Mouse (Mus musculus): ENCODE measurements around the gene Rtn1.

Rtn1 gene

DNA sequence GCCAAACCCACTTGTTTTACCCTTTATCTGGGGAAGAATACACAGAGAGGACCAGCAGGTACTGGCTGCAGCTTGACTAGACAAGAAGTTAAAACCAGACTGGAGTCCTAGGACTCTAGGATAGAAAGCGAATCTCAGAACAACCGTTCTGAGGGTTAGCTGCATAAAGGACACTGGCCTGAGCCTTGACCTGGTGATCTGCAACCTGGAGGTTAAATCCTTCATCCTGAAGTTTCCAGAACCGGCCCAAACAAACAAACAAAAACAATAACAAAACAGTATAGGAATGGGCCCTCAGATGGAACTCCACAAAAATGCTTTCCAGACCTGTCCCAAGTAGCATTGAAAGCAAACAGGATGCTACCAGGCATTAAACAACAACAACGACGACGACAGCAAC is at the start of gene Rtn1:
Gene Rtn1 (minus strand): TSS at position 101 of the 400 bp plus-strand sequence.
- ATAC-seq (ENCODE audit: insufficient number of reproducible peaks, low FRiP score, low TSS enrichment) = no peak

GRCm38 (mm10) chr12:72453941-72454340 is 45.1 kb upstream of the Rtn1 start:
- no peak for ATAC-seq (ENCODE audit: insufficient number of reproducible peaks, low FRiP score, low TSS enrichment)

- ATAC-seq (ENCODE audit: insufficient number of reproducible peaks, low FRiP score, low TSS enrichment) = peak; percentile 15; the same call in 1 of the 2 replicates
These were observed 33.2 kb upstream of the Rtn1 start, which contains the start of gene Lrrc9 for GRCm38 (mm10) chr12:72441839-72442576. Lrrc9 (plus strand) TSS chr12:72441866.

DNA sequence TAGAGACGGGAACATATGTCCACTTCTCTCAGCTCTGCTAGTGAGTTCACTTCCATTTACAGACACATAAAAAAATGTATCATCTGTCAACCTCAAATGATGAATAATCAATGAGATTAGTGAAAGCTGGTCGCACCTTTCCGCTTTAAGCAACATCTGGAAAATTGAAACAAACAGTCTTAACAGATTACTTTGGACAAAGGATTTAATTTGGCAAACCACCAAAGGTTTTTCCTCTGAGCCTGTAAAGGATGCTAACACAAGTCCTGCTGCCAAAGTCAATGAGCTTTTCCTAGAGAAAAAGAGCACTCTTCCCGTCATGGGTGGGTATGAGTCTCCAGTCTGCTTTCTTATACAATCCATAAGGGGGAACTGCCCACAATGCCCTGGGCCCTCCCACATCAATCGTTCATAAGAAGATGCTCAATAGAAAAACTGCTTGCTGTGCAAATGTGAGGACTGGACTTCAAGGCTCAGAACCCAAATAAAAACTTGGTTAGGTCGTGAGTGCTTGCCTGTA is 30.2 kb upstream of the Rtn1 start:
- no peak for ATAC-seq (ENCODE audit: insufficient number of reproducible peaks, low FRiP score, low TSS enrichment)

DNA sequence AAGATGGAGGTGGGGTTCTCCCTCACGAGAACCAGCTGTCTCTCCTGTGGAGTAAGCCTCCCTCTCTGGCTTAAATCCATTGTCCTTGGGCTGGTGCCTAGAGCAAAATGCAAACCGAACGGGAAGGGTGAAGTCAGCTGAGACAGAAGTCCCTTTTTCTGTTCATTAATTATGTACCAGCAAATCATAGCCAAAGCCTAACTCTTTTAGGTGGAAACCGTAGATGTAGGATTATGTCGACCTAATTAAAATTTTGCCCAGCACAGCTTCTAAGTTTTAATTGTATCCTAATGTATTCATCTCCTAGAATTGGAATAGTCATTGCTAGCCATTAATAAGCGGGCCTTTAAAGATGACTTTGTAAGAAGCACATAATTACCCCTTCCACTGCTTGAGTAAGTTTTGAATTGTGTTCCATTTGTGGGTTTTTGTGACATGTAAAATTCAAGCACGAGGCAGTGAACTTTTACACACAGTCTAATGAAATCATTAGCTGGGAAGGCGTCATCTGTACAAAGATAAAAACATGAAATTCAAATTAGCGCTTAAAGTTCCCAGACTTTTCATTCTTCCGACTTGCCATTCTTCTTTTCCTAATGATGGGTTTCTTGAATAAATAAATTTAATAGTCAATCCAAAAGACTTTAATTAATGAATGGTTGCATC is 29.0 kb upstream of the Rtn1 start:
- no peak for ATAC-seq (ENCODE audit: insufficient number of reproducible peaks, low FRiP score, low TSS enrichment)

DNA sequence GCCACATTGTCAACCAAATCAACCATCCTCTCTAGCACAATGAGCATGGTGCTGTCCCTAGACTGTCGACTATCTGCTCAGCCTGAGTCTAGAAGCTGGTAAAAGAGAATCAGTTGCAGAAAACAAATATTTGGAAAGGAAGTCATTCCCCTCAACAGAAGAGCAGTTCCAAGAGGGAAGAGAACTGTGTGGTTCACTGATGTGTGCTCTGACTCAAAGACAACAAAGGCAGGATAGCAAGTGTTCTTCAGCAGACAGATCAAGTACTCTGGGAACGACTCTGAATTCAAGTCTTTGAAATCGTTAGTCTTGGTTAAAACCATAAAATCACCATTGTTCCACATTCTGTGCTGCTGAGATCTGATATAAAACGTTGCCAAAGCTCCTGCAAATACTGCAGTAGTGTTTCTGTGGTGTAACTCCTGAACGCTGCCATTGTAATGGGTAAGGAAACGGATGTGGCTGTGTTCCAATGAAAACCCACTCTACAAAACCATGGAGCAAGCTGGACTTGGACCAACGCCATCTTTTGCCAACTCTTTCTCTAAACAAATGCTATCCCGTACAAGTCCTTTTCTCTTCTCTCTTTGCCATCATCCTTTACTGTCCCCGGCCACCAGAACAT is 24.5 kb upstream of the Rtn1 start:
- ATAC-seq (ENCODE audit: insufficient number of reproducible peaks, low FRiP score, low TSS enrichment) = no peak

DNA sequence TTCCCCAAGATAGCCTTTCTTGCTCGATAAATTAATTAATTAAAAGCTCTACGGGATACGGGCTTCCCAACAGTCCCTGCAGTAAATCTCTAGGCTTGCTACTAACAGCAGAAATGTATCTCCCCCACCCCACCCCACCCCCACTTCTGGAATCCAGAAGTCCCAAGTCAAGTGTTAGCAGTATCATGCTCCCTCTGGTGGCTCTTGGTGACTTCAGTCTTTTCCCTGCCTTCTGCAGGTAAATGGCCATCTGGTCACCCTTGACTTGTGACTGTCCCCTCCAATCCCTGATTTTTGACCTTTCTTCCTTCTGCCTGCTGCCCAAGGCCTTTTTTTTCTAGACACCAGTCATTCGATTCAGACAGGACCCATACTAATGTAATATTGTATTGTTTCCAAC is 23.4 kb upstream of the Rtn1 start:
- no peak for ATAC-seq (ENCODE audit: insufficient number of reproducible peaks, low FRiP score, low TSS enrichment)

GRCm38 (mm10) chr12:72427722-72428126 is 18.9 kb upstream of the Rtn1 start:
- ATAC-seq (ENCODE audit: insufficient number of reproducible peaks, low FRiP score, low TSS enrichment) = peak; percentile 68

GRCm38 (mm10) chr12:72422681-72423080 is 13.8 kb upstream of the Rtn1 start:
- ATAC-seq (ENCODE audit: insufficient number of reproducible peaks, low FRiP score, low TSS enrichment) = no peak

GRCm38 (mm10) chr12:72417762-72418161 is 8.9 kb upstream of the Rtn1 start:
- peak; percentile 61; the same call in 1 of the 2 replicates for ATAC-seq (ENCODE audit: insufficient number of reproducible peaks, low FRiP score, low TSS enrichment)

DNA sequence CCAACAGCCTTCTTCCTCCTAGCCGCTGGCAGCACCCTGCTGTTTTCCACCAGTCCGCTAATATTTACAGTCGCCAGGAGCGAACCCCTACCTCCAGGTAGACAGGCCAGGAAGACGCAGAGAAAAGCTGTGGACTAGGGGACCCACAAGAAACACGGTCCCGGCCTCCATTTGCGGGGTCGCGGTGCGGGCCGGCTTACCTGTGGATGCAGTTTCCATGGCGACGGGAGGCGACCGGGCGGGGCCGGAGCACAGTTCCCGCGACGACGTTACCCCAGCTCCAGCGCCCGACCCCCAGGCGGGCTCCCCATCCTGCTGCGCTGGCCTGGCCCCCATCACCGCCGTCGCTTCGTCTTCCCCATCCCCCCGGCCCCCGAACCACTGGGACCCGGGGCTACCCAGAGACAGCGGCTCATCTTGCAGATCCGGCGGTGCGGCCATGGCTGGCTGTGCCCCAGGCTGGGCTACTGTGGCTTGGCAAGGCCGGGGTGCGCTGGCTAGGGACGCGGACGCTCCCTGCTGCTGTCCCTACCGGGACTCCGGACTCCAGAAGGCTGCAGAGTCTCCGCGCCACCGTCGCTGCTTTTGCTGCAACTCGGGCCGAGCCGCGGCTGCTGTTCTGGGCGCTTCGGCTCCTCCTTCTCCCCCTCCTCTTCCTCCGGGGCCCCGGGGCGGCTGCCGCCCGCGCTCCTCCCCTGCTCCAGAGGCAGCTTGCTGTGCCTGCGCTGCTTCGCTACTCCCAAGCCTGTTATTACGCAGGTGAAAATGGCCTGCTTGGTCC is 553 bp downstream of the Rtn1 start:
- peak; percentile 77 for ATAC-seq (ENCODE audit: insufficient number of reproducible peaks, low FRiP score, low TSS enrichment)

DNA sequence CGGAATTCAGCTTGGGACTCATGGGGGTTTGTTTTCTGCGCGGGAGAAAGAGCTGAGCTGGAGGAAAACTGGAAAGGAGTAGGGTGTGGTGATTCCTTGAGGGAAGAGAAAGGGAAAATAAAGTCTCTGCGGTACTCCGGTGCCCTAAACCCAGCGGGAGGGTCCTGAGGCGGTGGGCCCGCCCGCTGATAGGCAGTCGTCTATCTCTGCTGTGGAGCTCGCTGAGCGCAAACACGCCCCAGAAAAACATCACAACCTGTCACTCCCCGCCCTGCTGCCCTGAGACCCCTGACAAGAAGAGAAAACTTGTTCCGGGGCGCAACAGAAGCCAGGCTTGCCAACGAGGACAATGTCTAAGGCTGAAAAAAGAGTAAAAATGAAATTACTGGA is 1.1 kb downstream of the Rtn1 start:
- no peak for ATAC-seq (ENCODE audit: insufficient number of reproducible peaks, low FRiP score, low TSS enrichment)

- ATAC-seq (ENCODE audit: insufficient number of reproducible peaks, low FRiP score, low TSS enrichment) = peak; percentile 23; the same call in 1 of the 2 replicates
These were observed 1.7 kb downstream of the Rtn1 start for GRCm38 (mm10) chr12:72407146-72407545.

GRCm38 (mm10) chr12:72405031-72405430 is 3.8 kb downstream of the Rtn1 start:
- ATAC-seq (ENCODE audit: insufficient number of reproducible peaks, low FRiP score, low TSS enrichment) = no peak

DNA sequence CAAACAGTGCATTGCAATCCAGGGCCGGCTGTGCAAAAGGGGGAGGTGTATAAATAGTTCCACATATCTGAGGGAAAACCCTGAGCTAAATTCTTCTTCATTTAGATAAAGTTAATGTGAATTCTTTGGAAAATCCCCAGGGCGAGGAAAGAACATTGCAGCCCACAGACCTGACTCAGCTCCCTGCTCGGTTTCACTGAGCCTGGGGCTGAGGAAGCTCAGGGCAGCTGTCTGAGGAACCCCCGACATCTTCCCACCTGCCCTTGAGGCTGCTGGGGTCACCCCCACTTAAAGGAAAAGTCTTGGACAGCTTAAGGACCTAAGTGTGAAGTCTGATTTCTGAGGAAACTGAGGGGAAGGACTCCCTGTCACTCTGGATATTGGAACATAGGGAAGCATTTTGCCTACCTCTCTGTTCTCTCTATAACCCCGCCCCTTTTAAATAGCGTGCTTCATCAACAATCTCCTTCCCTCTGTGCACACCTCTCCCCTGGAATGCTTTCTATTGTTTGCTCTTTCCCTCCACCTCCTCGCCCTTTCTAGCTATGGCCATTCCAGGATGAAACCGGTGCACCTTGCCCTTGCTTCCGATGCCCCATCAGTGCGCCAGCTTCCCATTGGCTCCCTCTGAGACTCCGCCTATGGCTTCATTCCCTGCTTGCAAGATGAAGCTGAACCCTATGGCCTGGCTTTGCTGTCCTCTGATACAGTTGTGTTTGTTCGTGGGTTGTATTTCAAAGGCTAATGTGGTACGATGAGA is 15.6 kb downstream of the Rtn1 start:
- no peak for ATAC-seq (ENCODE audit: insufficient number of reproducible peaks, low FRiP score, low TSS enrichment)

- ATAC-seq (ENCODE audit: insufficient number of reproducible peaks, low FRiP score, low TSS enrichment) = no peak
These were observed 18.5 kb downstream of the Rtn1 start for GRCm38 (mm10) chr12:72390346-72390745.

DNA sequence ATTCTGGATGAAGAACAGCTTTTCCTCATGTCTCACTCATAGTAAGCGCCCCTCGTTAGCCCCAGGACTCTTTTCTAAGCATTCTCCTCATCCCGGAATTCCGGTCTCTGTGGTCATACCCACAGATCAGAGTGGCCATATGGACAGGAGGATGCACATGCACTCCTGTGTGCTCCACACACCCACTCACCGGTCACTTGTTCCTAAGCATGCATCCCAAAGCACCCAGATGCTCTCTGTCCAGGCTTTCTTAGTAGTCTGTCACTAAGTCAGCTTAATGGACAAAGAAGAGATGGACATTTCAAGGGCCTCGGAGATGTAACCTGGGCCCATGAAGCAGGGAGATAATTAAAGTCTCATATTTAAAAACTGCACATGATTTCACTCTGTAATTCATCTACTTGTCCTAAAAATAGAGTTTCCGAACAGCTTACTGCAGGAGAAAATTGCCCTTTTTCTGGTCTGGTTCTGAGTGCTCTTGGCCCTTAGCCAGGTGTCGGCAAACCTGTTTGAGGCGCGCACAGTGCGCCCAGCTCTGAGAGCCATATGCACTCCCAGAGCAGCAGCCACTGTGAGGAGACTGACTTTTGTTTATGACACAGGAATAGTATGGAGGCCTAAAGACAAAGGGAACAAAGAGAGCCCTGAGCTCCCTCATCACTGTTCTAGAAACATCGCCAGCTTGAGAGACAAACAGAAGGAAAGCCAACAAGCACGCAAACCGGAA is 19.3 kb downstream of the Rtn1 start:
- ATAC-seq (ENCODE audit: insufficient number of reproducible peaks, low FRiP score, low TSS enrichment) = peak; percentile 77

DNA sequence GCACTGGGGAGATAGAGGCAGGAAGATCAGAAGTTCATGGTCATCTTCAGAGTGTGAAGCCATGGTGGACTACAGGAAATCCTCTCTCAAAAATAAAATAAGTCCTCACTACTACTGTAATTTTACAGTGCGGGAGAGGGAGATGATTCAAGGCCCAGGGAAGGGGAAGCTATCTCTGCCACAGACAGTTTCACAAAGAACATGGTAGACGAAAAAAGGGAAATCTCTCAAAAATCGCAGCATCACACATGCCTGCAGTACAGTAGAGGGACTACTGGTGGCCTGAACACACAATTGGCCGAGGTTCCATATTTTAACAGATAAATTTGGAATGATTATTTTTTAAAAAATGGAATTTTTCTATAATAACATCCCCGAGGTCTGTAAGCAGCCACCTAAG is 20.0 kb downstream of the Rtn1 start:
- ATAC-seq (ENCODE audit: insufficient number of reproducible peaks, low FRiP score, low TSS enrichment) = no peak

DNA sequence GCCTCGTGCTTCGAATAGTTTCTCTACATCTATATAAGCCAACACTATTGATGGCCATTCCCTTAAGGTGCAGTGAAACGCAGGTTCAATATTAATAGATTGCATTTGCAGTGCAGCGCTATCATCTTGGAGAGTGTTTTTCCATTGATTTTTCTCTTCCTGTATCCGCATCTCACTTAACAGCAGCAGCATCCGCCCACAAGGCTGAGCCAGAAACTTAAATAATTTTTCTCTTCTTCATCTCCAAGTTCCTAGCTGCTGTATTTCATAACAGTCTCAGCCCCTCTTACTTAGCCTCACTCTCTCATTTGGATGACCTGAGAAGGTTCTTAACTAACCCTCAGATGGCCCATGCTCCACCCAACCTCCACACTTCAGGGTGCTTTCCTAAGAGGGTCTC is 20.7 kb downstream of the Rtn1 start:
- ATAC-seq (ENCODE audit: insufficient number of reproducible peaks, low FRiP score, low TSS enrichment) = no peak

Measured in cerebellum, adult (tissue).